Mouse (Mus musculus) kidney, adult 10 weeks (tissue): Measurements from ENCODE around the gene Slc16a2. TPM values are rescaled to one million over a fixed set of nuclear protein-coding genes. Genes with fewer than 3 reads are reported as not detected.

ENCODE experiments used
- polyA plus RNA-seq: library from polyadenylated mRNA; stranded (reverse); fragments of 350-450 nt; fragmentation: Illumina TruSeq; extraction: RNeasy Lipid Tissue Mini Kit (QIAGEN cat#74804); gene quantifications from one replicate; pipeline ENCODE4 v1.2.3, GENCODE M21; 2014; ENCODE audit warnings: low read depth, low replicate concordance

Gene Slc16a2
- 94.4 TPM for polyA plus RNA-seq

DNA sequence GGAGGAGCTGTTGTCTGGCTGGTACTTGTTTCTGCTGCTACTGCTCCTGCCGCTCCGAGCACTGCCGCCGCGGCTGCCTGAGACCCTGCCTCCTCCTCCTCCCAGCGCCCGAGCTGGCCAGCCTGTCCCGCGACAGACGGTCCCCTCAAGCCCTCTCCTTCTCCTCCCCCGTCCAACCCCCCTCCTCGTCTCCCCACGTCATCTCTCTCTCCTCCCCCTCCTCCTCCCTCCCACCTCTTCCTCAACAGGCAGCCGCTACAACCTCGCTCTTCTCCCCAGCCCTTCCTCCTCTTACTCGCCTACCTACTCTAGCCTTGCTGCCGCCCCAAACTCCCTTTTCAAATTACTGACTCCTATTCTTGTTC lies at the start of gene Slc16a2:
Gene Slc16a2, minus strand, starts transcription at position 152 of the 365 bp plus-strand sequence.

Other genes with a start within 250 kb of the Slc16a2 start
- gene Zcchc13, start 191.4 kb downstream of the Slc16a2 start, polyA plus RNA-seq = 0.44 TPM
- gene Rlim, start 159.3 kb upstream of the Slc16a2 start, polyA plus RNA-seq = 53.2 TPM